Mouse (Mus musculus): ENCODE measurements around the gene Stradb. TPM values are rescaled to one million over a fixed set of nuclear protein-coding genes. Genes with fewer than 3 reads are reported as not detected.

Stradb gene
- polyA plus RNA-seq (2015; fragmentation: Nextera tagmentation; extraction: Ambion mirVana) = 49.1 and 49.5 TPM in 2 replicates

GRCm38 (mm10) chr1:58973366-58974221 lies at the start of gene Stradb, which contains the start of gene Trak2:
Stradb (plus strand) TSS chr1:58973522.
Trak2 (minus strand) TSS chr1:58973430.
- Histone ChIP-seq H3K4me1 (ENCODE audit: control insufficient read depth, low read depth, low read length) (peaks cover 16% of the 10 kb centered on the region), H3K27ac (ENCODE audit: low read length) (peak within 1 kb of the TSS; percentile 95), H3K9me3 (replicated peaks; ENCODE audit: control insufficient read depth, low read length) (no peaks in the 10 kb centered on the region), H3K4me2 (ENCODE audit: low read depth, low read length) (peak within 1 kb of the TSS; percentile 56), H3K36me3 (ENCODE audit: control insufficient read depth, insufficient read depth) (peaks cover 8% of the 10 kb centered on the region), H3K27me3 (ENCODE audit: control insufficient read depth, insufficient read depth, low read depth, low read length) (no peaks in the 10 kb centered on the region), H3K4me3 (ENCODE audit: low read depth, low read length) (peak within 1 kb of the TSS; percentile 97), H3K9ac (ENCODE audit: low read depth, low read length) (peak within 1 kb of the TSS; percentile 99)
- peak; percentile 94 for ATAC-seq (ENCODE audit: low read depth)
- WGBS (ENCODE audit: insufficient replicate concordance) = under 1% methylated on average over 69 of the region's 69 CpGs

GRCm38 (mm10) chr1:58926664-58927063 lies 46.7 kb upstream of the Stradb start:
- no peak overlapping the region for H3K4me2 ChIP-seq (ENCODE audit: low read depth, low read length)
- ATAC-seq (ENCODE audit: low read depth) = no peak
- H3K4me1 ChIP-seq (ENCODE audit: control insufficient read depth, low read depth, low read length) = no peaks in the 10 kb centered on the region; the same call in 1 of the 2 replicates
- peaks cover 40% of the 10 kb centered on the region for H3K36me3 ChIP-seq (ENCODE audit: control insufficient read depth, insufficient read depth)
- no peak overlapping the region for H3K9ac ChIP-seq (ENCODE audit: low read depth, low read length)
- H3K4me3 ChIP-seq (ENCODE audit: low read depth, low read length) = no peak overlapping the region
- 91% methylated on average over 5 of the region's 5 CpGs for WGBS (ENCODE audit: insufficient replicate concordance)
- no peak overlapping the region for H3K27ac ChIP-seq (ENCODE audit: low read length)
- no peaks in the 10 kb centered on the region for H3K27me3 ChIP-seq (ENCODE audit: control insufficient read depth, insufficient read depth, low read depth, low read length)
- H3K9me3 ChIP-seq (replicated peaks; ENCODE audit: control insufficient read depth, low read length) = no peaks in the 10 kb centered on the region

DNA sequence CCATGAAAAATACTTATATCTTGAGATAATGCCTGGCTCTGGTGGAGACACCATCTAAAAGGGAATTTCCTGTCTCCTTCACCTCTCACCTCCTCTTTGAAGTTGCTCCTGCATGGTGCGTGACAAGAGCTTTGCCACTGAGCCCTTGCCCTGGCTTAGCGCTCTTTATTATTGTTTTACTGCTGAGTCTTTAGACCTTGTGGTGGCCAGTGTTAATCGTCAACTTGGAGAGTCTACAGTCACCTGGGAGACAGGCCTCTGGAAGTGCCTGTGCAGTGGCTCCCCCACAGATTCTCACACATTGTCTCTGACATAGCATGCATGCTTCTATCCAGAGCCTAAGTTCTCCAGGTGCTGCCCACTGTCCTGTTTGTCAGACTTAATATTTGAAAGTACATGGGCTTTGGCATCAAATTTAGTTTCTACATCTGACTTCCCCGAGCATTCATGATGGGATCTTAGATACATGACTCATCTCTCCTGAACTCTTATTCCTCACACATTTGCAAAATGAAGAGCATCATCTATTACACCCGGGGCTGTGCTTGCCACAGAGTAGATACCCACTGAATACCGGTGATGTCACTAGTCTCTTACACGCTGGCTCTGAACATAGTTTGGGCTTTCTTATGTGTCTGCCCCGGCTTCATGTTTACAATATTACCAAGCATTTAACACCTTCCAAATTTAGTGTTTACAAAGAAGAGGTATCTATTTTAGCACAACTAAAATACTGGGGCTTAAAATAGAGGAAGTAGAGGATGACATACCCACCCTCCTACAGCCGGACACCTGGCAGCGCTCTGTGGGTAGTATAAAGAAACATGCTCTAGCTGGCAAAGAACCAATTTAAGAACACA lies 36.3 kb upstream of the Stradb start:
- ATAC-seq (ENCODE audit: low read depth) = no peak
- H3K27me3 ChIP-seq (ENCODE audit: control insufficient read depth, insufficient read depth, low read depth, low read length) = no peaks in the 10 kb centered on the region
- H3K27ac ChIP-seq (ENCODE audit: low read length) = no peak overlapping the region
- H3K4me1 ChIP-seq (ENCODE audit: control insufficient read depth, low read depth, low read length) = no peaks in the 10 kb centered on the region
- H3K4me3 ChIP-seq (ENCODE audit: low read depth, low read length) = no peak overlapping the region
- WGBS (ENCODE audit: insufficient replicate concordance) = 91% methylated on average over 10 of the region's 10 CpGs
- H3K36me3 ChIP-seq (ENCODE audit: control insufficient read depth, insufficient read depth) = peaks cover 27% of the 10 kb centered on the region
- H3K9ac ChIP-seq (ENCODE audit: low read depth, low read length) = no peak overlapping the region
- no peak overlapping the region for H3K4me2 ChIP-seq (ENCODE audit: low read depth, low read length)
- H3K9me3 ChIP-seq (replicated peaks; ENCODE audit: control insufficient read depth, low read length) = no peaks in the 10 kb centered on the region; the same call in 1 of the 2 replicates

- Histone ChIP-seq H3K9ac (ENCODE audit: low read depth, low read length) (no peak overlapping the region), H3K9me3 (replicated peaks; ENCODE audit: control insufficient read depth, low read length) (no peaks in the 10 kb centered on the region; the same call in 1 of the 2 replicates), H3K27me3 (ENCODE audit: control insufficient read depth, insufficient read depth, low read depth, low read length) (no peaks in the 10 kb centered on the region), H3K4me1 (ENCODE audit: control insufficient read depth, low read depth, low read length) (no peaks in the 10 kb centered on the region), H3K27ac (ENCODE audit: low read length) (no peak overlapping the region), H3K4me3 (ENCODE audit: low read depth, low read length) (no peak overlapping the region), H3K4me2 (ENCODE audit: low read depth, low read length) (no peak overlapping the region), H3K36me3 (ENCODE audit: control insufficient read depth, insufficient read depth) (peaks cover 27% of the 10 kb centered on the region)
- WGBS (ENCODE audit: insufficient replicate concordance) = 91% methylated on average over 9 of the region's 9 CpGs
- no peak for ATAC-seq (ENCODE audit: low read depth)
Measured at GRCm38 (mm10) chr1:58937606-58938099, 35.7 kb upstream of the Stradb start.

DNA sequence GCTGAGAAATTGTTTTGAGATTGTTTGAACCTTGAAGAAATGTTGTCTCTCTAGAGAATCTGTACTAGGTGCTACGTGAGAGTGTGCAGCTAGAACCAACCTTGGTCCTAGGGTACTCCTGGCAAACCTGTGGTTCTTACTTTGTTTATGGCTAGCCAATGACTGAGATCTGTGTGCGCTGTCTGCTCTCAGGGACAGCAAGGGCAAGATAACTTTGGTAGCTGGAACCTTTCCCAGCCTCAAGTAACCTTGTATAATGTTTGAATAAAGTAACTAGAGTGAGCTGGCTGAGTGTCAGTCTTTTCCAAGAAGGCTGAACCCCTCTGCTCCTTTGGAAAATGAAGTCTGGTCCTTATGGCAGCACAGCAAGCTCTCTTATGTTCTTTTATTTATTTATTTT lies 27.8 kb upstream of the Stradb start:
- ATAC-seq (ENCODE audit: low read depth) = no peak

DNA sequence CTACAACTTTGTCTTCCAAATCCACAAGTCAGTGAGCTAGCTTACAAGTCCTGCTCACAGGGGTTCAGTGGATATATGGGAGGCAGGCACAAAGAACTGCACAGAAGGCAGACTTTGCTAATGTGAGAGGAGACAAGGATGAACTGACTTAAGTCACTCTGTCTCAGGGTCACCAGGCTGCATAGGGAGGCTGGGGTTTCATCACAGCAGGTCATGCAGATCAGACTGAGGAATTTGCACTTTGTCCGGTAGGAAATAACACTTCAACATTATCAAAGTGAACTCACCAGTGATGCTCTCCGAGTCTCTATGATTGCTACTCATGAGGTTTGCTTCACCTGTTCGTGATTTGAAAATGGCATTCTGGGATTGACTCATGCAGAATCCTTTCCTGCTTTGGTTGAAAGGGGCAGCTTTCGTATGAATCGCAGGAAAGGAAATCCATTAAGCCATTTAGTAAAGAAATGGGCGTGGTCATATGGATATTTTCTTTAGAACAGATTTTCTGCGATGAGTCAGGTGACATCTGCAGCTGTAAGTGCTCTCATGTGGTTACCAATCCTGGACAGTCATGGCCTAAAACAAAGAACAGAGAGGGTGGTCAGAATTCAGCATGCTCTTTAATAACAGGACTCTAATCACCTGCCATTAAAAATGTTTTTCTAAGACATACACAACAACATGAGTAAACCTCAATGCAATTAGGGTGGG lies 27.2 kb upstream of the Stradb start:
- Histone ChIP-seq H3K27me3 (ENCODE audit: control insufficient read depth, insufficient read depth, low read depth, low read length) (no peaks in the 10 kb centered on the region), H3K4me2 (ENCODE audit: low read depth, low read length) (no peak overlapping the region), H3K27ac (ENCODE audit: low read length) (no peak overlapping the region), H3K9me3 (replicated peaks; ENCODE audit: control insufficient read depth, low read length) (no peaks in the 10 kb centered on the region), H3K4me3 (ENCODE audit: low read depth, low read length) (no peak overlapping the region), H3K36me3 (ENCODE audit: control insufficient read depth, insufficient read depth) (peaks cover 32% of the 10 kb centered on the region), H3K9ac (ENCODE audit: low read depth, low read length) (no peak overlapping the region), H3K4me1 (ENCODE audit: control insufficient read depth, low read depth, low read length) (peaks cover 18% of the 10 kb centered on the region)
- 90% methylated on average over 7 of the region's 7 CpGs for WGBS (ENCODE audit: insufficient replicate concordance)
- ATAC-seq (ENCODE audit: low read depth) = 0 out of 2 replicates have a peak, but pooled peaks have one; percentile 16

More for the DNA sequence above, 27.8 kb upstream of the Stradb start:
- peaks cover 32% of the 10 kb centered on the region for H3K36me3 ChIP-seq (ENCODE audit: control insufficient read depth, insufficient read depth)
- no peak overlapping the region for H3K4me2 ChIP-seq (ENCODE audit: low read depth, low read length)
- 0 out of 2 replicates have a peak overlapping the region, but pooled peaks have one; percentile 10 for H3K27ac ChIP-seq (ENCODE audit: low read length)
- no peak overlapping the region for H3K4me3 ChIP-seq (ENCODE audit: low read depth, low read length)
- no peaks in the 10 kb centered on the region for H3K27me3 ChIP-seq (ENCODE audit: control insufficient read depth, insufficient read depth, low read depth, low read length)
- 92% methylated on average over 2 of the region's 2 CpGs for WGBS (ENCODE audit: insufficient replicate concordance)
- no peak overlapping the region for H3K9ac ChIP-seq (ENCODE audit: low read depth, low read length)
- H3K9me3 ChIP-seq (replicated peaks; ENCODE audit: control insufficient read depth, low read length) = no peaks in the 10 kb centered on the region
- peaks cover 12% of the 10 kb centered on the region for H3K4me1 ChIP-seq (ENCODE audit: control insufficient read depth, low read depth, low read length)

DNA sequence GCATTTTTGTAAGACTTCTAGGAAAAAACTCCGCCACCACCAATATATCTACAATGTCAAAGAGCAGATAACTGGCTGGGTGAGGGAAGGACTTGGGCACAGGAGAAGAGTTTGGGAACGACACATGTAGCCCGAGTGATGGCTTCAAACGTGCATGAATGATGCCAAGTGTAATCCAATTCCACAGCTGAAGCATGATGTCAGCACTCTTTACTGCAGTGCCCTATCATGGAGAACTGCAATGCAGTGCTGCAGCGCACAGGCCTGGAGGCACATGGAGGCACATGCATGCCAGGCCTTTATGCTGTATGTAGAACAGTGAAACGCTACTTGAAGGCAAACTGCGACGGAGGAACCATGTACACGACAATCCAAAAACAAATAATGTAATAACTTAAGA lies 26.6 kb upstream of the Stradb start:
- peaks cover 34% of the 10 kb centered on the region for H3K36me3 ChIP-seq (ENCODE audit: control insufficient read depth, insufficient read depth)
- no peak overlapping the region for H3K4me2 ChIP-seq (ENCODE audit: low read depth, low read length)
- no peaks in the 10 kb centered on the region for H3K27me3 ChIP-seq (ENCODE audit: control insufficient read depth, insufficient read depth, low read depth, low read length)
- WGBS (ENCODE audit: insufficient replicate concordance) = 90% methylated on average over 9 of the region's 9 CpGs
- H3K4me3 ChIP-seq (ENCODE audit: low read depth, low read length) = no peak overlapping the region
- H3K4me1 ChIP-seq (ENCODE audit: control insufficient read depth, low read depth, low read length) = peaks cover 24% of the 10 kb centered on the region
- no peak for ATAC-seq (ENCODE audit: low read depth)
- no peaks in the 10 kb centered on the region for H3K9me3 ChIP-seq (replicated peaks; ENCODE audit: control insufficient read depth, low read length)
- H3K27ac ChIP-seq (ENCODE audit: low read length) = no peak overlapping the region
- H3K9ac ChIP-seq (ENCODE audit: low read depth, low read length) = no peak overlapping the region

- WGBS (ENCODE audit: insufficient replicate concordance) = 80% methylated on average over 6 of the region's 6 CpGs
- no peak for ATAC-seq (ENCODE audit: low read depth)
- Histone ChIP-seq H3K4me2 (ENCODE audit: low read depth, low read length) (no peak overlapping the region), H3K9ac (ENCODE audit: low read depth, low read length) (no peak overlapping the region), H3K4me1 (ENCODE audit: control insufficient read depth, low read depth, low read length) (peaks cover 49% of the 10 kb centered on the region), H3K27ac (ENCODE audit: low read length) (no peak overlapping the region), H3K4me3 (ENCODE audit: low read depth, low read length) (no peak overlapping the region), H3K9me3 (replicated peaks; ENCODE audit: control insufficient read depth, low read length) (no peaks in the 10 kb centered on the region), H3K27me3 (ENCODE audit: control insufficient read depth, insufficient read depth, low read depth, low read length) (no peaks in the 10 kb centered on the region), H3K36me3 (ENCODE audit: control insufficient read depth, insufficient read depth) (peaks cover 35% of the 10 kb centered on the region)
Measured at GRCm38 (mm10) chr1:58949561-58950106, 23.7 kb upstream of the Stradb start.
